Mouse (Mus musculus): ENCODE results near the gene Slc6a5. TPM values are rescaled to one million over a fixed set of nuclear protein-coding genes. Genes with fewer than 3 reads are reported as not detected.
A peak's percentile ranks its signal among the peaks of the same experiment; 100 is the strongest.

Gene Slc6a5
- polyA plus RNA-seq, 1 experiment from 2014 or later: not detected

GRCm38 (mm10) chr7:49882694-49883389 is 27.1 kb upstream of the Slc6a5 start:
- H3K9ac ChIP-seq (ENCODE audit: low read depth, low read length): no peak overlapping the region
- peaks cover 12% of the 10 kb centered on the region; the same call in 1 of the 2 replicates for H3K4me1 ChIP-seq (ENCODE audit: control insufficient read depth, insufficient read depth, low read length)
- ATAC-seq (ENCODE audit: low FRiP score, low TSS enrichment): no peak
- H3K4me2 ChIP-seq (replicated peaks; ENCODE audit: low read depth, low read length): 0 out of 2 replicates have a peak overlapping the region, but pooled peaks have one; percentile 2
- no peak overlapping the region for H3K27ac ChIP-seq (ENCODE audit: low read depth, low read length)
- H3K4me3 ChIP-seq (ENCODE audit: low read length): no peak overlapping the region
- no peaks in the 10 kb centered on the region for H3K36me3 ChIP-seq (ENCODE audit: control insufficient read depth, insufficient read depth, low read length)
- H3K27me3 ChIP-seq (ENCODE audit: control insufficient read depth, insufficient read depth, low read length): no peaks in the 10 kb centered on the region
- no peaks in the 10 kb centered on the region for H3K9me3 ChIP-seq (ENCODE audit: control insufficient read depth, low read length)
- WGBS: 25% methylated on average over 16 of the region's 16 CpGs

GRCm38 (mm10) chr7:49887776-49888390 is 22.1 kb upstream of the Slc6a5 start:
- H3K4me1 ChIP-seq (ENCODE audit: control insufficient read depth, insufficient read depth, low read length): peaks cover 2% of the 10 kb centered on the region; the same call in 1 of the 2 replicates
- no peaks in the 10 kb centered on the region for H3K36me3 ChIP-seq (ENCODE audit: control insufficient read depth, insufficient read depth, low read length)
- H3K4me2 ChIP-seq (replicated peaks; ENCODE audit: low read depth, low read length): no peak overlapping the region
- no peak for ATAC-seq (ENCODE audit: low FRiP score, low TSS enrichment)
- H3K9me3 ChIP-seq (ENCODE audit: control insufficient read depth, low read length): no peaks in the 10 kb centered on the region
- no peak overlapping the region for H3K27ac ChIP-seq (ENCODE audit: low read depth, low read length)
- H3K4me3 ChIP-seq (ENCODE audit: low read length): no peak overlapping the region
- no peak overlapping the region for H3K9ac ChIP-seq (ENCODE audit: low read depth, low read length)
- H3K27me3 ChIP-seq (ENCODE audit: control insufficient read depth, insufficient read depth, low read length): no peaks in the 10 kb centered on the region
- WGBS: 73% methylated on average over 2 of the region's 2 CpGs

GRCm38 (mm10) chr7:49894786-49895185 is 15.2 kb upstream of the Slc6a5 start:
- no peaks in the 10 kb centered on the region for H3K36me3 ChIP-seq (ENCODE audit: control insufficient read depth, insufficient read depth, low read length)
- no peak overlapping the region for H3K4me2 ChIP-seq (replicated peaks; ENCODE audit: low read depth, low read length)
- no peaks in the 10 kb centered on the region for H3K27me3 ChIP-seq (ENCODE audit: control insufficient read depth, insufficient read depth, low read length)
- no peak for ATAC-seq (ENCODE audit: low FRiP score, low TSS enrichment)
- H3K27ac ChIP-seq (ENCODE audit: low read depth, low read length): no peak overlapping the region
- H3K9ac ChIP-seq (ENCODE audit: low read depth, low read length): no peak overlapping the region
- no peaks in the 10 kb centered on the region for H3K4me1 ChIP-seq (ENCODE audit: control insufficient read depth, insufficient read depth, low read length)
- 70% methylated on average over 2 of the region's 2 CpGs for WGBS
- H3K4me3 ChIP-seq (ENCODE audit: low read length): no peak overlapping the region
- H3K9me3 ChIP-seq (ENCODE audit: control insufficient read depth, low read length): no peaks in the 10 kb centered on the region

- H3K4me3 ChIP-seq (ENCODE audit: low read length): no peak overlapping the region
- WGBS: 74% methylated on average over 6 of the region's 6 CpGs
- no peak for ATAC-seq (ENCODE audit: low FRiP score, low TSS enrichment)
Measured at GRCm38 (mm10) chr7:49895296-49895695, 14.7 kb upstream of the Slc6a5 start.

GRCm38 (mm10) chr7:49902003-49902552 is 7.9 kb upstream of the Slc6a5 start:
- peaks cover 32% of the 10 kb centered on the region for H3K27me3 ChIP-seq (ENCODE audit: control insufficient read depth, insufficient read depth, low read length)
- WGBS: 14% methylated on average over 9 of the region's 9 CpGs
- ATAC-seq (ENCODE audit: low FRiP score, low TSS enrichment): peak; percentile 81

More at GRCm38 (mm10) chr7:49895296-49895695, 14.7 kb upstream of the Slc6a5 start:
- Histone ChIP-seq H3K9me3 (ENCODE audit: control insufficient read depth, low read length) (no peaks in the 10 kb centered on the region), H3K4me1 (ENCODE audit: control insufficient read depth, insufficient read depth, low read length) (no peaks in the 10 kb centered on the region), H3K27me3 (ENCODE audit: control insufficient read depth, insufficient read depth, low read length) (no peaks in the 10 kb centered on the region), H3K4me2 (replicated peaks; ENCODE audit: low read depth, low read length) (no peak overlapping the region), H3K36me3 (ENCODE audit: control insufficient read depth, insufficient read depth, low read length) (no peaks in the 10 kb centered on the region), H3K27ac (ENCODE audit: low read depth, low read length) (no peak overlapping the region), H3K9ac (ENCODE audit: low read depth, low read length) (no peak overlapping the region)

GRCm38 (mm10) chr7:49907191-49908171 is 2.5 kb upstream of the Slc6a5 start:
- H3K27me3 ChIP-seq (ENCODE audit: control insufficient read depth, insufficient read depth, low read length): peaks cover 85% of the 10 kb centered on the region
- ATAC-seq (ENCODE audit: low FRiP score, low TSS enrichment): no peak
- no peak overlapping the region for H3K27ac ChIP-seq (ENCODE audit: low read depth, low read length)
- no peaks in the 10 kb centered on the region for H3K36me3 ChIP-seq (ENCODE audit: control insufficient read depth, insufficient read depth, low read length)
- no peak overlapping the region for H3K4me2 ChIP-seq (replicated peaks; ENCODE audit: low read depth, low read length)
- H3K4me1 ChIP-seq (ENCODE audit: control insufficient read depth, insufficient read depth, low read length): no peaks in the 10 kb centered on the region
- 2% methylated on average over 28 of the region's 28 CpGs for WGBS
- H3K9ac ChIP-seq (ENCODE audit: low read depth, low read length): no peak overlapping the region
- H3K9me3 ChIP-seq (ENCODE audit: control insufficient read depth, low read length): no peaks in the 10 kb centered on the region
- 0 out of 2 replicates have a peak overlapping the region, but pooled peaks have one; percentile 3 for H3K4me3 ChIP-seq (ENCODE audit: low read length)

More at GRCm38 (mm10) chr7:49902003-49902552, 7.9 kb upstream of the Slc6a5 start:
- Histone ChIP-seq H3K9ac (ENCODE audit: low read depth, low read length) (no peak overlapping the region), H3K4me1 (ENCODE audit: control insufficient read depth, insufficient read depth, low read length) (no peaks in the 10 kb centered on the region), H3K36me3 (ENCODE audit: control insufficient read depth, insufficient read depth, low read length) (no peaks in the 10 kb centered on the region), H3K4me2 (replicated peaks; ENCODE audit: low read depth, low read length) (no peak overlapping the region), H3K4me3 (ENCODE audit: low read length) (no peak overlapping the region), H3K27ac (ENCODE audit: low read depth, low read length) (no peak overlapping the region), H3K9me3 (ENCODE audit: control insufficient read depth, low read length) (no peaks in the 10 kb centered on the region)

- 1% methylated on average over 24 of the region's 24 CpGs for WGBS
- peak; percentile 50; the same call in 1 of the 2 replicates for ATAC-seq (ENCODE audit: low FRiP score, low TSS enrichment)
- H3K4me2 ChIP-seq (replicated peaks; ENCODE audit: low read depth, low read length): no peak overlapping the region
- no peak overlapping the region for H3K27ac ChIP-seq (ENCODE audit: low read depth, low read length)
- H3K4me1 ChIP-seq (ENCODE audit: control insufficient read depth, insufficient read depth, low read length): no peaks in the 10 kb centered on the region
- H3K9me3 ChIP-seq (ENCODE audit: control insufficient read depth, low read length): no peaks in the 10 kb centered on the region
- no peak overlapping the region for H3K9ac ChIP-seq (ENCODE audit: low read depth, low read length)
- peaks cover 93% of the 10 kb centered on the region for H3K27me3 ChIP-seq (ENCODE audit: control insufficient read depth, insufficient read depth, low read length)
- peak overlapping the region; percentile 6; the same call in 1 of the 2 replicates for H3K4me3 ChIP-seq (ENCODE audit: low read length)
- H3K36me3 ChIP-seq (ENCODE audit: control insufficient read depth, insufficient read depth, low read length): no peaks in the 10 kb centered on the region
Measured at GRCm38 (mm10) chr7:49908181-49908855, 1.6 kb upstream of the Slc6a5 start.

- H3K27me3 ChIP-seq (ENCODE audit: control insufficient read depth, insufficient read depth, low read length): peaks cover 99% of the 10 kb centered on the region
- no peaks in the 10 kb centered on the region for H3K9me3 ChIP-seq (ENCODE audit: control insufficient read depth, low read length)
- H3K27ac ChIP-seq (ENCODE audit: low read depth, low read length): no peak overlapping the region
- H3K4me2 ChIP-seq (replicated peaks; ENCODE audit: low read depth, low read length): peak overlapping the region; percentile 15; the same call in 1 of the 2 replicates
- WGBS: under 1% methylated on average over 25 of the region's 26 CpGs
- no peak for ATAC-seq (ENCODE audit: low FRiP score, low TSS enrichment)
- H3K36me3 ChIP-seq (ENCODE audit: control insufficient read depth, insufficient read depth, low read length): no peaks in the 10 kb centered on the region
- H3K4me3 ChIP-seq (ENCODE audit: low read length): peak overlapping the region; percentile 6; the same call in 1 of the 2 replicates
- H3K4me1 ChIP-seq (ENCODE audit: control insufficient read depth, insufficient read depth, low read length): no peaks in the 10 kb centered on the region
- no peak overlapping the region for H3K9ac ChIP-seq (ENCODE audit: low read depth, low read length)
Measured at GRCm38 (mm10) chr7:49908990-49909411, 945 bp upstream of the Slc6a5 start.
